27 mouse cellular contexts compared by ENCODE assay signal in genomic region chr12:111524883-111525282, GRCm38 (mm10). TPM values are rescaled to one million over a fixed set of nuclear protein-coding genes. Genes with fewer than 3 reads are reported as not detected.
A peak's percentile ranks its signal among the peaks of the same experiment; 100 is the strongest.
DNase-seq lines count a peak whose midpoint lies in the region; ATAC-seq and TF ChIP-seq lines count a peak whose summit lies in the region.
"Had no signal": no experiment of that assay in that cellular context is flagged by ENCODE, and none has a peak within 500 bp of the region (broad histone marks: within the 10 kb centered on the region; RNA-seq: fewer than 3 reads in every experiment).

No protein-coding gene starts in this region.

- no peak for DNase-seq in kidney, adult 2 months
- DNase-seq in kidney, postnatal 25 days, result no peak
- peak; percentile 43 for DNase-seq in lung, postnatal 25 days (ENCODE audit: low spot score)
- DNase-seq in lung, postnatal 4 days, result no peak
- DNase-seq in cerebellum, adult 2 months, result no peak
- no peak for DNase-seq in forebrain, embryonic 11.5 days (ENCODE audit: low spot score)
- DNase-seq: cerebellum, adult 18-20 months; cerebellum, postnatal 25 days; embryo, embryonic 11 days; gastrocnemius, postnatal 10 days; heart, adult 11 months; heart, postnatal 14 days; layer of hippocampus, adult 9-11 months; left cerebral cortex, postnatal 4 days; right cerebral cortex, postnatal 14 days had no signal

- 57% methylated on average over 3 of the region's 3 CpGs for WGBS in kidney, adult 2 months
- WGBS in cerebellum, adult 2 months, result 84% methylated on average over 3 of the region's 3 CpGs
- WGBS in forebrain, embryonic 11.5 days, result 90% methylated on average over 3 of the region's 3 CpGs

- peaks cover 4% of the 10 kb centered on the region; the same call in 1 of the 2 replicates for H3K9me3 ChIP-seq in forebrain, embryonic 11.5 days (ENCODE audit: control insufficient read depth, low read length)
- H3K9me3 ChIP-seq: limb, embryonic 15.5 days had no signal

- H3K27ac ChIP-seq in kidney, adult 2 months (ENCODE audit: insufficient read depth, low read depth, low read length), result no peak overlapping the region
- H3K27ac ChIP-seq in cerebellum, adult 2 months (ENCODE audit: insufficient read depth, low read length), result no peak overlapping the region
- no peak overlapping the region for H3K27ac ChIP-seq in forebrain, embryonic 11.5 days (ENCODE audit: low read depth, low read length)
- H3K27ac ChIP-seq: embryonic facial prominence, embryonic 13.5 days; heart, embryonic 13.5 days; hindbrain, embryonic 12.5 days; kidney, embryonic 15.5 days; left cerebral cortex, adult 2 months; limb, embryonic 15.5 days; macrophage; midbrain, embryonic 13.5 days had no signal

- no peaks in the 10 kb centered on the region for H3K36me3 ChIP-seq in kidney, adult 2 months (ENCODE audit: control insufficient read depth, insufficient read depth, low read length)
- H3K36me3 ChIP-seq in forebrain, embryonic 11.5 days (ENCODE audit: control insufficient read depth, insufficient read depth, low read length), result no peaks in the 10 kb centered on the region
- H3K36me3 ChIP-seq: embryonic facial prominence, embryonic 13.5 days; heart, embryonic 13.5 days; hindbrain, embryonic 12.5 days; kidney, embryonic 15.5 days; limb, embryonic 15.5 days; midbrain, embryonic 13.5 days had no signal

- no peak overlapping the region for H3K4me2 ChIP-seq in forebrain, embryonic 11.5 days (ENCODE audit: low read depth, low read length, severe bottlenecking)
- H3K4me2 ChIP-seq: embryonic facial prominence, embryonic 13.5 days; heart, embryonic 13.5 days; hindbrain, embryonic 12.5 days; kidney, embryonic 15.5 days; limb, embryonic 15.5 days; midbrain, embryonic 13.5 days had no signal

- peak; percentile 14; the same call in 1 of the 2 replicates for TF ChIP-seq CTCF in kidney, adult 2 months (conservative IDR thresholded peaks at IDR 0.05; ENCODE audit: insufficient read depth, insufficient read length, low read depth, low read length)
- TF ChIP-seq CTCF in cerebellum, adult 2 months (IDR thresholded peaks at IDR 0.05; ENCODE audit: borderline replicate concordance, insufficient read depth, low read depth, low read length), result no peak

- peaks cover 4% of the 10 kb centered on the region; the same call in 1 of the 2 replicates for H3K4me1 ChIP-seq in kidney, adult 2 months (ENCODE audit: control insufficient read depth, insufficient read depth, low read length)
- no peaks in the 10 kb centered on the region for H3K4me1 ChIP-seq in cerebellum, adult 2 months (ENCODE audit: control insufficient read depth, insufficient read depth, low read length)
- H3K4me1 ChIP-seq in forebrain, embryonic 11.5 days (replicated peaks; ENCODE audit: control insufficient read depth, insufficient read depth, low read length), result no peaks in the 10 kb centered on the region
- H3K4me1 ChIP-seq: embryonic facial prominence, embryonic 13.5 days; heart, embryonic 13.5 days; hindbrain, embryonic 12.5 days; kidney, embryonic 15.5 days; limb, embryonic 15.5 days; midbrain, embryonic 13.5 days had no signal

- H3K9ac ChIP-seq in forebrain, embryonic 11.5 days (ENCODE audit: low read length), result no peak overlapping the region
- H3K9ac ChIP-seq: embryonic facial prominence, embryonic 13.5 days; heart, embryonic 13.5 days; hindbrain, embryonic 12.5 days; kidney, embryonic 15.5 days; limb, embryonic 15.5 days; midbrain, embryonic 13.5 days had no signal

- no peak overlapping the region for H3K4me3 ChIP-seq in kidney, adult 2 months (ENCODE audit: insufficient read depth, low read depth, low read length)
- no peak overlapping the region for H3K4me3 ChIP-seq in cerebellum, adult 2 months (replicated peaks; ENCODE audit: insufficient read depth, low read depth, low read length)
- no peak overlapping the region for H3K4me3 ChIP-seq in forebrain, embryonic 11.5 days (ENCODE audit: low read depth, low read length)
- H3K4me3 ChIP-seq: embryonic facial prominence, embryonic 13.5 days; heart, embryonic 13.5 days; hindbrain, embryonic 12.5 days; kidney, embryonic 15.5 days; left cerebral cortex, adult 2 months; limb, embryonic 15.5 days; midbrain, embryonic 13.5 days had no signal

- no peak for TF ChIP-seq POLR2A in kidney, adult 2 months (IDR thresholded peaks at IDR 0.05; ENCODE audit: low read depth, low read length)
- TF ChIP-seq POLR2A in cerebellum, adult 2 months (IDR thresholded peaks at IDR 0.05; ENCODE audit: borderline replicate concordance, insufficient read depth, low read length), result no peak

- H3K27me3 ChIP-seq in kidney, adult 2 months (replicated peaks; ENCODE audit: control insufficient read depth, insufficient read depth, low read length), result no peaks in the 10 kb centered on the region
- H3K27me3 ChIP-seq in cerebellum, adult 2 months (ENCODE audit: control insufficient read depth, insufficient read depth, low read length), result no peaks in the 10 kb centered on the region
- no peaks in the 10 kb centered on the region for H3K27me3 ChIP-seq in forebrain, embryonic 11.5 days (ENCODE audit: control insufficient read depth, insufficient read depth, low read length)
- H3K27me3 ChIP-seq: embryonic facial prominence, embryonic 13.5 days; limb, embryonic 15.5 days; midbrain, embryonic 13.5 days had no signal

- peak; percentile 71; a peak in 3 of 4 replicates for ATAC-seq in hematopoietic stem cell, adult 5-6 weeks (replicated peaks in 1 of 2; ENCODE audit: insufficient read depth in 1 of 2, low FRiP score in 2 of 2, low TSS enrichment in 1 of 2, low read depth in 1 of 2, poor library complexity in 2 of 2, severe bottlenecking in 2 of 2)
- ATAC-seq in forebrain, embryonic 11.5 days (replicated peaks; ENCODE audit: low FRiP score), result no peak
- ATAC-seq: forebrain, embryonic 16.5 days; intestine, postnatal 0 days; midbrain, embryonic 13.5 days had no signal

RNA-seq across cellular contexts. Expression of gene Eif5, which starts 12.9 kb away (rescaled TPM):
- polyA plus RNA-seq in kidney, adult 2 months (2012; rRNA removed), result 90.3 and 91.1 TPM in 2 replicates
- total RNA-seq in hematopoietic stem cell, adult 5-6 weeks (2017), result 352 and 436 TPM in 2 replicates
- 176 and 183 TPM in 2 replicates for polyA plus RNA-seq in cerebellum, adult 2 months (2012; rRNA removed)
- polyA plus RNA-seq in forebrain, embryonic 11.5 days (2014; fragmentation: Nextera tagmentation; extraction: Ambion mirVana), result 673 and 736 TPM in 2 replicates

RNA-seq across cellular contexts. Expression of gene Gm266, which starts 39.3 kb away (rescaled TPM):
- 2.8 and 4.3 TPM in 2 replicates for polyA plus RNA-seq in kidney, adult 2 months (2012; rRNA removed)
- not detected in 2 replicates for total RNA-seq in hematopoietic stem cell, adult 5-6 weeks (2017)
- 8.8 and 11.2 TPM in 2 replicates for polyA plus RNA-seq in cerebellum, adult 2 months (2012; rRNA removed)
- 4.7 and 5.0 TPM in 2 replicates for polyA plus RNA-seq in forebrain, embryonic 11.5 days (2014; fragmentation: Nextera tagmentation; extraction: Ambion mirVana)
- total RNA-seq: adrenal gland, adult 18-20 months had no signal
- polyA plus RNA-seq: macrophage had no signal

RNA-seq across cellular contexts. Expression of gene Mark3, which starts 49.4 kb away (rescaled TPM):
- polyA plus RNA-seq in kidney, adult 2 months (2012; rRNA removed), result 33.7 and 37.4 TPM in 2 replicates
- 68.9 and 75.9 TPM in 2 replicates for total RNA-seq in hematopoietic stem cell, adult 5-6 weeks (2017)
- polyA plus RNA-seq in cerebellum, adult 2 months (2012; rRNA removed), result 80.0 and 81.4 TPM in 2 replicates
- polyA plus RNA-seq in forebrain, embryonic 11.5 days (2014; fragmentation: Nextera tagmentation; extraction: Ambion mirVana), result 69.1 and 81.1 TPM in 2 replicates
